Mouse (Mus musculus) left cerebral cortex, adult 11 months (tissue): ENCODE data around the gene Pmm2.

Experiments
- DNase-seq: peaks from one replicate; pipeline ENCODE4 v3.0.0; 2022; ENCODE audit warnings: low spot score

The Pmm2 gene

DNA sequence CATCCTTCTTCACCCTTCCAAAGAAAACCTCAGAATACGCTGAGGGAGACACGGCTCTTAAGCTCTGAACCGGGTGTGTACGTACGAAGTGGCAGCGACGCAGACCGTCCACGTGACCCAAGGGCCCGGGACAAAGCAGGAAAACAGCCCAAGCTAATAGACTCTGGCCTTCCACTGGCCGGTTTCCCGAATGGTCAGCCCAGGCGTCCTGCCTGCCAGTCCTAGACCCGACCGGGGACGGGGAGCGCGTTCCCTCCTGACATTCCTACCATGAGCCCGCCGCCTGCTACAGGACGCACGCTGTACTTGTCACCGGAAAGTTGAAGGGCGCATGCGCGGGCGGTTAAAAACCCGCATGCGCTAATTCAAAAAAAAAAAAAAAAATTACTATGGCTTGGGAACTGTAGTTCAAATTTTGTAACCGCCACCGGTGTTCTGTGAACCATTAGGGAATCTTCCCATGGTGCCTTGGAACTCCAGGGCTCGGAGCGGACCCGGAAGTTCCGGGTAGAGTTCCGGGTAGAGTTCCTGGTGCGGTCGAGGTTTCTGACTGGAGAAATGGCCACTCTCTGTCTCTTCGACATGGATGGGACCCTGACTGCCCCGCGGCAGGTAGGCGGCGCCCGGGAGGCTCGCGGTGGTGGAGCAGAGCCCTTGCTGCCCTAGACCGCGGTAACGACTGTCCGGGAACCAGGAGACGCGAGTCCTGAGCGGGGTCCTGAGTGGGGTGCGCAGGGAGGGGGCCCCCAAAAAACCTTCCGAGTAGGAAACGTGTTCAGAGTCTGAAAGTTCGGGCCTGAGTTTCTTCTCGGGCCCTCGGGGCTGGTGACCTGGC, at the start of gene Pmm2, which contains the start of gene Tmem186:
Gene Pmm2, plus strand, starts transcription at position 458 of the 835 bp plus-strand sequence.
Gene Tmem186, minus strand, starts transcription at position 496 of the 835 bp plus-strand sequence.
- peak; percentile 84 for DNase-seq

GRCm38 (mm10) chr16:8595411-8595810, 42.1 kb upstream of the Pmm2 start:
- peak; percentile 39 for DNase-seq

DNA sequence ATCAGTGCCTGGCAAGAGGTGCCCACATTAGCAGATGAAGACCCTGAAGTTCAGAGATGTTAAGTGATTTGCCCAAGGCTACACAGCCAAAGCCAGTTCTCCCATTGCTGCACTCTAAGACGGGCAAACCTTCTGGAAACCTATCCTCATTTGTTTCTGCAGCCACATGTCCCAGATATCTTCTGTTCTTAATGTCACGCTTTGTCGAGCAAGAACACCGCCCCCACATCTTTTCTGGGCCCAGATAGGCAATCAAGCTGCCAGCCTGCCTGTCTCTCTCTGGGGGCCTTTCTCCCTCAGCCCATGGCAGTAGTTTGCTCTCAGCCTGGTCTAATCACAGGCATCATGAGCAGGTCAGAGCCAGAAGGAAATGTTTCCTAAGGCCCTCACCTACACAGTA, 41.1 kb upstream of the Pmm2 start:
- peak; percentile 28 for DNase-seq

DNA sequence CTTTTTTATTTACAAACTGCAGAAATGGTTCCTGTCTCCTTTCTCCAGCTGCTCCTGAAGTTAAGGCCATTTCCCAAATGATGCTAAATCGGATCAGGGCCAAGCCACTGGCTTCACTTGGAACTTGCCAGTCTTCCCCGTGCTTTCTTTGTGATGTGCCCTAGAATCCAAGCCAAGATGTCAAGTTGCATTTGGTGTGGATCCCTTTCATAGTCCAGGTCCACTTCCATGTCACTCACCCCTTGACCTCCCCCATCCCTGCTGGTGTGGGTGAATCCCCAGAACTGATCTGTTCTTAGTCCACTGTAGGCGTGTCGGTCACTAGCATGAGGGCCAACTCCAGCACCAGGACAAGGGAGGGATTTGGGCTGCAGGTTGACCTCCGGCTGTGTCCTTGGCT, 40.0 kb upstream of the Pmm2 start:
- DNase-seq, result no peak

GRCm38 (mm10) chr16:8603789-8604188, 33.7 kb upstream of the Pmm2 start:
- DNase-seq, result no peak

DNA sequence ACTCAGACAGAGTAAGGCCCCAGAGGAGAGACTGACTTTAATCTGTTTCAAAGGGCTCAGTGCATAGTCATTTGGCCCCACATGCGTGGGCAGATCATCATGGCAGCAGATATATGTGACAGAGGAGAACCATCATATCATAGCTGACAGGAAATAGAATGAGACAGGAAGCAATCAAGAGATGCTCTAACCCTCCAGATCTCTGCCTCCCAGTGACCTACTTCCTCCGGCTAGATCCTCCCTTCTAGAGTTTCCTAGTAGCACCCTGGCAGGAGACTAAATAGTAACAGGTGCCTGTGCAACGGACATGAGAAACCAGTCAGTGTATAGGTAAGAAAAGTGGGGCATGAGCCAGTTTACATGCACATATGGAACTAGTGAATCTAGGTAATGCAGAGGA, 27.1 kb upstream of the Pmm2 start:
- no peak for DNase-seq

GRCm38 (mm10) chr16:8612214-8613005, 25.1 kb upstream of the Pmm2 start:
- no peak for DNase-seq

- no peak for DNase-seq
Observed at GRCm38 (mm10) chr16:8613039-8613438, 24.4 kb upstream of the Pmm2 start.

GRCm38 (mm10) chr16:8613447-8613846, 24.0 kb upstream of the Pmm2 start:
- no peak for DNase-seq

GRCm38 (mm10) chr16:8619659-8620314, 17.7 kb upstream of the Pmm2 start:
- DNase-seq, result no peak

- DNase-seq, result no peak
Observed at GRCm38 (mm10) chr16:8620315-8621115, 17.0 kb upstream of the Pmm2 start.

DNA sequence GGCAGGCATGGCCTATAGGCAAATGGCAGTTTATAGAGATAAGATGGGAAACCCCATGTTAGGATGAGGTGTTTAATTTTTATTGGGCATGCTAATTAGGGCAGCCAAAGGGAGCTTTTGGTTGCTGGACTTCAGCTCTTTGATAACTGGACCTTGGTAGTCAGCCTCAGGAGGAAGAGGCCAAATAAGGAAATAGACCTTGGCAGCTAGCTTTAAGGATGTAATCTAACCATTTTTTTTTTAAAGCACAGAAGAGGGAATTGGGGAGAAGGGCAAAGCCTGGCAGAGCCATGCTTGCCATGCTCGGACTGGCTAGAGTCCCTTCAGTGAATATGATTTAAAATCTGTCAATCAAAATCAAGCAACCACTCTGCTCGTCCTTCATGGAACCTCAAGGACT, 7.1 kb upstream of the Pmm2 start:
- DNase-seq, result no peak

GRCm38 (mm10) chr16:8631428-8631827, 6.0 kb upstream of the Pmm2 start:
- no peak for DNase-seq

DNA sequence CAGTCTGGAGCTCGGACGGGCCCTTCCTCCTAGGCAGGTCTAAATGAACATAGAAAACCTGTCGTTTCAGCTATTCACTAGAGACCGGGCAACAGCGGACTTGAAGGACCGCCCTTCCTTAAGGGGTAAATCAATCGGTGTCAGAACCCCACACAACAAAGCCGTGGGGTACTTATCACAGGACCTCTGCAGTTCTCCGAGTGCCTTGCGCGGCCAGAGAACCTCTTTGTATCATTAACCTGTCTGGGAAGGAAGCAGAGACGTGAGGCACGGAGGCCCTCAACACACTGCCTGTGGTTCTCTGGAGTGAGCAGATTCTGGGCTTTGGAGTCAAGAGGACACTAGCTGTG, 632 bp upstream of the Pmm2 start:
- no peak for DNase-seq

- no peak for DNase-seq
Observed at GRCm38 (mm10) chr16:8638131-8638530, 657 bp downstream of the Pmm2 start.

- no peak for DNase-seq
Observed at GRCm38 (mm10) chr16:8639466-8640191, 2.2 kb downstream of the Pmm2 start.

- no peak for DNase-seq
Observed at GRCm38 (mm10) chr16:8643855-8644254, 6.4 kb downstream of the Pmm2 start.

DNA sequence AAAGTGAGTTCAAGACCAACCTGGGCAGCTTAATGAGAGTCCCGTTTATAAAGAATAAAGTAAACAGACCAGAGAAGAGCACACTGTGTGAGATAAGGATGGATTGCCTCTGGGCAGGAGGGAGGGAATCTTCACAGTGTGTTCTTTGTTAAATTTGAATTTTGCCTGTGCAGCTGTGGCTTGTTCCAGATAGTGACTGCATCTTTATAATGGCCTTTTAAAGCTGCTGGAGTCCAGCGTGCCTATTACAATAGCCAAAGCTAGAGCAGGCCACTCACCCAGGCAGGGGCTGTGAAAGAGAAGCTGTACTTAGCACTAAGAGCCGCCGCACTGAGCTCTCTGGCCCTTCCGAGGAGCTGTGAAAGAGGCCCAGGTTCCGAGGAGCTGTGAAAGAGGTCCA, 8.1 kb downstream of the Pmm2 start:
- no peak for DNase-seq

- no peak for DNase-seq
Observed at GRCm38 (mm10) chr16:8650007-8650406, 12.5 kb downstream of the Pmm2 start.

GRCm38 (mm10) chr16:8655108-8655507, 17.6 kb downstream of the Pmm2 start:
- no peak for DNase-seq

DNA sequence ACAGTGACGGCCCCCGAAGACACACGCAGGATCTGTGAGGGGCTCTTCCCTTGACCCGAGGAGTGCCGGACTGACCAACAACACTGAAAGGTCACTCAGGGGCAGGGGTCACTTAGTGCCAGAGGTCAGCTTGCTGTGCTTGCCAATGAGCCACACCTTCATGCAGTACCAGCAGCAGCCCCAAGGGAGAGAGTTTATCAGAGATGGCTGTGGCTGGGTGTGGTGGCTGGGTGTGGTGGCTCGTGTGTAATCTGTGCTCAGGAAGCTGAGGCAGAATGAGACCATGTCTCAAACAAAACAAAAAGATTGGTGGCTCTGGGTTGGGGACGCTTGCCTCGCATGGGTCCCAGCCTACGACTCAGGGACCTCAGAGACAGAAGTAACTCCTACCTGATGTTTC, 18.1 kb downstream of the Pmm2 start:
- no peak for DNase-seq
